Mouse (Mus musculus) heart, embryonic 11.5 days (tissue): ENCODE results near the gene Gm20683. TPM values are rescaled to one million over a fixed set of nuclear protein-coding genes. Genes with fewer than 3 reads are reported as not detected.
"Not testable (repeated sequence)": the region's sequence is repeated elsewhere in the genome, so short reads cannot be mapped to it uniquely, and the experiment has no call there.

Experiments
- ATAC-seq: fragments of 200-750 bp; cut with Nextera tagmentation; replicated peaks from 2 replicates; pipeline ENCODE4 v1.8.0; 2017; ENCODE audit warnings: moderate library complexity; ENCODE audit not compliant: insufficient number of reproducible peaks, low FRiP score, low TSS enrichment
- H3K27ac ChIP-seq: fragments of 300-500 bp; sonication (generic); 2 replicates; pipeline ENCODE4 v1.5.1; 2014; ENCODE audit warnings: mild to moderate bottlenecking, low read depth, low read length
- H3K27me3 ChIP-seq: fragments of 300-500 bp; sonication (generic); 2 replicates; pipeline ENCODE4 v1.6.1; 2014; ENCODE audit warnings: mild to moderate bottlenecking, low read length, mixed read lengths; ENCODE audit not compliant: control insufficient read depth, insufficient read depth
- H3K36me3 ChIP-seq: fragments of 300-500 bp; sonication (generic); 2 replicates; pipeline ENCODE4 v1.6.1; 2014; ENCODE audit warnings: mild to moderate bottlenecking, low read length, moderate library complexity, mixed read lengths; ENCODE audit not compliant: control insufficient read depth, insufficient read depth
- H3K4me1 ChIP-seq: fragments of 300-500 bp; sonication (generic); 2 replicates; pipeline ENCODE4 v1.6.1; 2014; ENCODE audit warnings: low read length; ENCODE audit not compliant: control insufficient read depth, insufficient read depth
- H3K4me2 ChIP-seq: fragments of 300-500 bp; sonication (generic); 2 replicates; pipeline ENCODE4 v1.6.1; 2014; ENCODE audit warnings: mild to moderate bottlenecking, moderate library complexity
- H3K4me3 ChIP-seq: fragments of 300-500 bp; sonication (generic); 2 replicates; pipeline ENCODE4 v1.5.1; 2014; ENCODE audit warnings: low read depth, low read length
- H3K9ac ChIP-seq: fragments of 300-500 bp; sonication (generic); 2 replicates; pipeline ENCODE4 v1.6.1; 2014; ENCODE audit warnings: mild to moderate bottlenecking, low read depth, low read length, moderate library complexity
- H3K9me3 ChIP-seq: fragments of 300-500 bp; sonication (generic); replicated peaks from 2 replicates; pipeline ENCODE4 v1.6.1; 2016; ENCODE audit warnings: low read length; ENCODE audit not compliant: control insufficient read depth
- WGBS: fragments of 180-500 bp; shearing (Covaris S2); extraction: QIAGEN DNeasy Blood & Tissue Kit; methylation state at CpG from one replicate; pipeline ENCODE4 v1.1.7; 2014; ENCODE audit not compliant: insufficient replicate concordance; 5-methylcytosine and 5-hydroxymethylcytosine counted together
- polyA plus RNA-seq: library from polyadenylated mRNA; unstranded; fragments of >200 nt; fragmentation: Nextera tagmentation; extraction: Ambion mirVana; gene quantifications from 2 replicates; pipeline ENCODE4 v1.2.1, GENCODE M21; 2014

Gm20683 gene
- polyA plus RNA-seq, 1 experiment from 2014 or later = 0.70 TPM

GRCm38 (mm10) chr17:25808789-25809605 is 32.6 kb downstream of the Gm20683 start, which contains the start of gene Fbxl16:
TSS of gene Fbxl16 (plus strand) at chr17:25809085.
- Histone ChIP-seq H3K9me3 (no peaks in the 10 kb centered on the region), H3K4me2 (peak within 1 kb of the TSS; percentile 98), H3K9ac (peak within 1 kb of the TSS; percentile 60), H3K36me3 (no peaks in the 10 kb centered on the region), H3K27me3 (peaks cover 59% of the 10 kb centered on the region), H3K27ac (no peak within 1 kb of the TSS), H3K4me1 (peaks cover 9% of the 10 kb centered on the region), H3K4me3 (peak within 1 kb of the TSS; percentile 69)
- under 1% methylated on average over 84 of the region's 100 CpGs for WGBS
- ATAC-seq = peak; percentile 58; the same call in 1 of the 2 replicates

GRCm38 (mm10) chr17:25808028-25808427 is 33.5 kb downstream of the Gm20683 start:
- ATAC-seq = no peak
- Histone ChIP-seq H3K4me1 (peaks cover 13% of the 10 kb centered on the region), H3K27me3 (peaks cover 56% of the 10 kb centered on the region), H3K4me2 (peak overlapping the region; percentile 98; the same call in 1 of the 2 replicates), H3K4me3 (peak overlapping the region; percentile 69; the same call in 1 of the 2 replicates), H3K27ac (no peak overlapping the region), H3K36me3 (no peaks in the 10 kb centered on the region), H3K9me3 (no peaks in the 10 kb centered on the region), H3K9ac (no peak overlapping the region)
- 33% methylated on average over 5 of the region's 5 CpGs for WGBS

GRCm38 (mm10) chr17:25807452-25807851 is 34.1 kb downstream of the Gm20683 start:
- Histone ChIP-seq H3K27me3 (peaks cover 50% of the 10 kb centered on the region), H3K4me1 (peaks cover 13% of the 10 kb centered on the region)
- not testable (repeated sequence) for H3K4me2 ChIP-seq, H3K4me3 ChIP-seq, H3K9me3 ChIP-seq, H3K36me3 ChIP-seq, H3K9ac ChIP-seq, ATAC-seq, H3K27ac ChIP-seq
- 25% methylated on average over 2 of the region's 2 CpGs for WGBS

- H3K4me3 ChIP-seq = no peak overlapping the region
- peaks cover 13% of the 10 kb centered on the region for H3K4me1 ChIP-seq
- peaks cover 40% of the 10 kb centered on the region for H3K27me3 ChIP-seq
- ATAC-seq = no peak
- no peaks in the 10 kb centered on the region for H3K36me3 ChIP-seq
- H3K27ac ChIP-seq = no peak overlapping the region
- H3K9me3 ChIP-seq = no peaks in the 10 kb centered on the region
- no peak overlapping the region for H3K4me2 ChIP-seq
- 83% methylated on average over 4 of the region's 4 CpGs for WGBS
- no peak overlapping the region for H3K9ac ChIP-seq
Measured at GRCm38 (mm10) chr17:25806507-25806906, 35.1 kb downstream of the Gm20683 start.

- peak overlapping the region; percentile 25 for H3K4me2 ChIP-seq
- no peak overlapping the region; the same call in 1 of the 2 replicates for H3K27ac ChIP-seq
- H3K36me3 ChIP-seq = no peaks in the 10 kb centered on the region
- peak; percentile 73 for ATAC-seq
- H3K9me3 ChIP-seq = no peaks in the 10 kb centered on the region
- H3K4me3 ChIP-seq = no peak overlapping the region
- 6% methylated on average over 10 of the region's 10 CpGs for WGBS
- H3K4me1 ChIP-seq = peaks cover 4% of the 10 kb centered on the region
- H3K27me3 ChIP-seq = peaks cover 5% of the 10 kb centered on the region
- H3K9ac ChIP-seq = no peak overlapping the region
Measured at GRCm38 (mm10) chr17:25802825-25803517, 38.6 kb downstream of the Gm20683 start.

GRCm38 (mm10) chr17:25801029-25801428 is 40.5 kb downstream of the Gm20683 start:
- Histone ChIP-seq H3K4me3 (no peak overlapping the region), H3K9ac (no peak overlapping the region), H3K36me3 (no peaks in the 10 kb centered on the region), H3K4me1 (peaks cover 8% of the 10 kb centered on the region), H3K9me3 (no peaks in the 10 kb centered on the region), H3K27me3 (no peaks in the 10 kb centered on the region; the same call in 1 of the 2 replicates), H3K4me2 (no peak overlapping the region), H3K27ac (no peak overlapping the region)
- 7% methylated on average over 6 of the region's 6 CpGs for WGBS
- ATAC-seq = no peak

- peak; percentile 67 for ATAC-seq
Measured at GRCm38 (mm10) chr17:25796951-25797369, 44.6 kb downstream of the Gm20683 start, which contains the start of gene Metrn. TSS of gene Metrn (minus strand) at chr17:25797136.

GRCm38 (mm10) chr17:25796211-25796771 is 45.3 kb downstream of the Gm20683 start:
- 1% methylated on average over 37 of the region's 37 CpGs for WGBS
- Histone ChIP-seq H3K4me1 (peaks cover 25% of the 10 kb centered on the region), H3K27me3 (no peaks in the 10 kb centered on the region), H3K9me3 (no peaks in the 10 kb centered on the region), H3K4me3 (peak overlapping the region; percentile 55), H3K4me2 (peak overlapping the region; percentile 99), H3K27ac (no peak overlapping the region), H3K36me3 (no peaks in the 10 kb centered on the region), H3K9ac (peak overlapping the region; percentile 68)
- ATAC-seq = no peak

More at GRCm38 (mm10) chr17:25796951-25797369, 44.6 kb downstream of the Gm20683 start, which contains the start of gene Metrn:
- Histone ChIP-seq H3K27ac (no peak within 1 kb of the TSS), H3K9me3 (no peaks in the 10 kb centered on the region), H3K9ac (peak within 1 kb of the TSS; percentile 68), H3K27me3 (no peaks in the 10 kb centered on the region), H3K4me2 (peak within 1 kb of the TSS; percentile 99), H3K4me1 (peaks cover 23% of the 10 kb centered on the region), H3K36me3 (no peaks in the 10 kb centered on the region), H3K4me3 (peak within 1 kb of the TSS; percentile 55)
- 0% methylated on average over 34 of the region's 35 CpGs for WGBS
